Mouse (Mus musculus) spleen, postnatal 10 days (tissue): Measurements from ENCODE around the gene Fam173a.

Source experiments
- DNase-seq, 2 experiments: peaks; one replicate each; pipeline ENCODE4 v3.0.0; 2021 to 2022; ENCODE audit warnings: low spot score in 2 of 2

The Fam173a gene

GRCm38 (mm10) chr17:25801029-25801428 is 8.3 kb upstream of the Fam173a start:
- DNase-seq = peak; percentile 47 to 69

DNA sequence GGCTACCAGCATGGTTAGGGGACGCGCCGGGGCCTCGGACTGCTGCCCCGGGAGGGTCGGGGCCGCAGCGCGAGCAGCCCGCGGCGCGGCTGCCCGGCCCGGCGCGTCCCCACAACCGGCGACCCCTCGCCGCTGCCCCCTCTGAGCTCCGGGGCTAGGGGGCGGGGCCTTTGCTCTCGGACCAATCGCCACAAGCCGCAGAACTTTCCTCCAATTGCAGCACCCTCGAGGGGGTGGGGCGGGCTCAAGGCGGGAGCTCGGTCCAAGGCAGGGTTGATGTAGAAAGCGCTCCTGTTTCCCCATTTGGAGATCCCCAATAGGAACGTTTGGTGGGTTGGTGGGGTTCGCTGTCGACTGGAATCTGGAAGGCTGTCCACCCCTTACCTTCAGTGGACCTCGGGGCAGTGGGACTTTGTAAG is 4.3 kb upstream of the Fam173a start, which contains the start of gene Metrn:
Gene Metrn (minus strand): TSS at position 186 of the 419 bp plus-strand sequence.
- peak; percentile 78 to 93 for DNase-seq

GRCm38 (mm10) chr17:25796211-25796771 is 3.6 kb upstream of the Fam173a start:
- DNase-seq = peak; percentile 46

- DNase-seq = no peak
Observed at GRCm38 (mm10) chr17:25795609-25796092, 3.0 kb upstream of the Fam173a start, which contains the start of gene AC134908.4. TSS of gene AC134908.4 (minus strand) at chr17:25795659.

GRCm38 (mm10) chr17:25794998-25795397 is 2.3 kb upstream of the Fam173a start:
- DNase-seq = no peak

- no peak for DNase-seq
Observed at GRCm38 (mm10) chr17:25794197-25794596, 1.5 kb upstream of the Fam173a start.

DNA sequence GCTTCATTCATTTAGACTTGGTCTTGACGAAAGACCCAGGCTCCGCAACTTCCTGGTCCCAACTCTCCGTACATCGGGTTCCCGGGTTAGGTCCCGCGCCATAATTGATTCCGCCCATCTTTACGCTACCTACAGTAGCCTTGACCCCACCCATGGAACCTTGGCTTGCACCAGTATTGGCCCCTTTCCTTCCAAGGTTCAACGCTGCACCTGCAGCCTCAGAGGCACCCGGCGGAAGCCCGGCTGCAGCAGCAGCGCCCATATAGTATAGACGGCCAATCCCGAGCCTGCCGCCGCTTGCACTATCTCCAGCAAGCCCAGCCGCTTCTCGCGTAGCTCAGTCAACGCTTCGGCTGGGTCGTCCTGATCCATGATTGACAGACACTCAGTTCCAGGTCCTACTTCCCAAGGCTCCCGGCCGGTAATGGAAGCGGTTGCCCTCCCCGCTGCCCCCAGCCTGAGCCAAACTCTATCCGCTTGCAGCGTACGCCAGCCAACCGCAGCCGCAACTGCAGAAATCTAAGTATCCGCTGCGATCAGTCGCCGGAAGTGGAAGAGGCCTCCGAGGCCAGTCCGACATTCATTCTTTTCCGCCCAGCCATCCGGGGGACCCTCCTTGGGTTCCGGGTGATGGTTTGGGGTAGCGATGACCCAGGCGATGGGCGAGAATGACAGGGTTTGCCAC is 716 bp downstream of the Fam173a start:
- peak; percentile 89 to 90 for DNase-seq

DNA sequence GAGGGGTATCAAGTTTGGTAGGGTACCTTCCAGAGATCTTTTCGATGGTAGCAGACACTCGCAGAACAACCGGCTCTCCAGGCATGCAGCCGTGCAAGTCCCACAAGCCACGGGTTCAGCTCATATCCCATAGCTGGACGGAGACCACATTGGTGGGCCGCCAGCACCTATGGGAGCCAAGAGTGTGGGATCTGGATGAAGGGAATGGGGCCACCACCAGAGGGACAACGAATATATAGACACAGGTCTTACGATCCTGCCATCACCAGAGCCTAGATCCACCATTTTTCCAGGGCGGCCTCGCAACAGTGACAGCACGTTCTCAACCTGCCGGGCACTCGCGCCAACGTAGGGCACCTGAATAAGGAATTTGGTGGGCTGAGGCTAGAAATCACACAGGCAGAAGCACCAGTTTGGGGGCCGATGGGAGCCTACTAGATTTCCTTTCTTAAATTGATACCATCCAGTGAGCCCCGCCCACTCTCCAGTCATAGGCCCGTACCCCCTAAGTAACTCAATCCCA is 1.3 kb downstream of the Fam173a start:
- no peak for DNase-seq

- DNase-seq = no peak
Observed at GRCm38 (mm10) chr17:25786781-25787504, 5.8 kb downstream of the Fam173a start.

DNA sequence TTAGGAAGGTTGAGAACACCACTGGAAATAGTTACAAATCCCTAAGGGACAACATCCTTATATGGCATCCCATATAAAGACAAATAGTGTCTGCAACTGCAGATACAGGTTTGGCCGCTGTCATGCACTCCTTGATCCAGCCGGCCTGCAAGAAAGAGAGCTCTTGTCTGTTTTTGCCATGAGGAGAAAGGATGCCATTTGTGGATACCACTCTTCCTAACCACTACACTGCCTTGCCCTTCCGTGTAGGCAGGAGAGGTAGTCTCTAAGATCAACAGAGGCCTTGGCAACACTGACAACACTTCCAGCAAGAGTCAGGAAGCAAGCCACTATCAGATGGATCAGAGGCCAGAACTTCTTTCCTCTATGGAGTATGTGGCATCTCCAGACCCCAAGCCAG is 6.4 kb downstream of the Fam173a start, which contains the start of gene Ccdc78:
Gene Ccdc78 (plus strand): TSS at position 301 of the 400 bp plus-strand sequence.
- DNase-seq = no peak

- peak; percentile 92 to 97 for DNase-seq
Observed at GRCm38 (mm10) chr17:25785281-25785745, 7.4 kb downstream of the Fam173a start, which contains the start of gene Haghl. TSS of gene Haghl (minus strand) at chr17:25785673.

DNA sequence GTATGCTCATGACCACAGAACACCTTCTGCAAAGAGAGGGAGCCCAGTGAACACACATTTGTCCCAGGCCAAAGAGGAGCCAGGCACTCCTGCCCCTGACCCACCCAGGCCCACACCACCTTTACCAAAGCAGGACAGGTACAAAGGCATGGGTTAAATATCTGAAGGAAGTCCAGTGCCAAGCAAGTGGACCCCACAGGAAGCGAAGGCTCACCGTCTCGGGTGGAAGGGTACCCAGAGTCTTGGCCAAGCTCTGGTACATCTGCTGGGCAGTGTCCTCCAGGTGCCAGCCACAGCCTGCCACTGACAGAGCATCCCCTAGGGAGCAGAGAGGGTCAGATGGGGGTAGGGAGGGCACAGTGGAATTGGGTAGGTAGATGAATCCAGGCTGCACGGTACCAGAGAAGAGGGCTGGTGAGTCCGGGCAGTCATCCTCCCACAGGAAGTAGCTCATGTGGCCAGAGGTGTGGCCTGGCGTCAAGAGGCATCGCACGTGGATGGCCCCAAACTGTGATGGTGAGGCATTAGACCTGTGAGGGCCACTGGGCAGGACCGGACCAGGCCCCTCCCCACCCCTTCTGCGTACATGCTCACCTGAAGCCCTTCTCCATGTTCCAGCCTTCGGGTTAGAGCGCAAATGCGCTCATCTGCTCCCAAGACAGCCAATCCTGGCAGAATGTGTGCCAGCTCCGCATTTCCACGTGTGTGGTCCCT is 8.7 kb downstream of the Fam173a start:
- peak in 1 of 2 experiments; percentile 13 for DNase-seq

DNA sequence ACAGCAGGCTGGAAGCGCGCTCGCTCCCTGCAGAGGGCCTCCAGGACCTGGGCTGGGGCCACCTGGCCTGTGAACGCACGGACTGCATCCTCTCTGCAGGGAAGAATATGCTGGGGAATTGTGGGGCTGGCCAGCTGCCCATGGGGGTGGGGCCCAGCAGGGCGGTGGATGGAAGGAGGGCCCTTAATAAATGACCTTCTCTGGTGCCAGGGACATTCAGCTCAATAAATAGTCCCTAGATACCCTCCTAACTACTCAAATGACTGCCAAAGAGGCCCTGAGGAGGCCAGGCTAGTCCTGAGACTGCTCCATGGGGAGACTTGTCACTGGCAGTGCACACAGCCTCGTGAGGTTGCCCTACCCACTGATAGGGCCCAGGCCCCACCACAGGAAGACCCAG is 9.6 kb downstream of the Fam173a start:
- no peak for DNase-seq

DNA sequence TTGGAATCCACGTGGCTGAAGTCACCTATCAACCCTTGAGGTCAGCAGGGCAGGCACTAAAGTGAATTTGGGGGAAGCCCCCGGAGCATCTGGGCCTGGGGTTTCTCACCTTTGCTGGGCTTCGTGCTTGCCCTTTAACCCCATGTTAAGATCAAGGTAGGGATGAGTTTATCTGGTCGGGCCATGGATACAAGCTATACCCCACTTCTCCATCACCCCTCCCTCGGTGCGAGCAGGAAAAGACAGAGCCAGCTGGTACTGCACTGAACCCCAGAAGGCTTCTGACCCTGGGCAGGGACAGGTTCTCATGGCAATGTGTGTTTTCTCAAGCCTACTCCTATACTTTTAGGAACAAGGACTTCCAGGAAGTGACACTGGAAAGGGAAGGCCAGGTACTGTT is 11.4 kb downstream of the Fam173a start:
- no peak for DNase-seq

DNA sequence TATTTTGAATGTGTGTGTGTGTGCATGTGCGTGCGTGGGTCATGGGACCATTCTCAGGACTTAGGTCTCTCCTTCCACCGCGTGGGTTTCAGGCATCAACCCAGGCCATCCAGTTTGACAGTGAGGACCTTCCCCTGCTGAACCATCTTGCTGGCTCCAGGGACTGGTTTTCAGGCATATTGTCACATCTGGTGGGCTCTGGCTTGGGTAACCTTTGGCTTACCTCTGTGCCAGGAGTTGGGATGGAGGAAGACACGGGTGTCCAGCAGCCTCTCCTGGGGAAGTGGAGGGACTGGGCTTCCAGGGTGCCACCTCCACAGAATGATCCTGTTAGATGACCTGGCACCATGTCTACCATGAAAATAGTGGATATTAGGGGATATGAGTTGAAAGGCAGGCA is 14.8 kb downstream of the Fam173a start:
- DNase-seq = no peak

GRCm38 (mm10) chr17:25775318-25776062 is 17.2 kb downstream of the Fam173a start:
- DNase-seq = no peak

- peak; percentile 98 for DNase-seq
Observed at GRCm38 (mm10) chr17:25773549-25774120, 19.1 kb downstream of the Fam173a start, which contains the start of gene Narfl. TSS of gene Narfl (plus strand) at chr17:25773776.

DNA sequence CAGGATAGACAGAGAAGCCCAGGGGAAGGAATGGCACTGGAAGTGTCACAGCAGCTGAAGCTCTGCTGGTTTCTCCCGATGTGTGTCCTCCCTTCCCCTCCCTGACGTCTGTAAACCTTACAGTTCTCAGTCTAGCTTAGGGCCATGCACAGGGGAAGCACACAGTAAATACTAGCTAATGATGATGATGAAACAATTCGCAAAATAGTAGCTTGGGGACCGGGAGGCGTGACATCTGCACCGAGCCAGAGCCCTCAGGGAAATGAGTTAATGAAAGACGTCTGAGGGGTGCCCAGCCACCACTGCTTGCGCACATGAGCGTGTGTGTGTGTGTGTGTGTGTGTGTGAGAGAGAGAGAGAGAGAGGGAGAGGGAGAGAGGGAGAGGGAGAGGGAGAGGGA is 23.4 kb downstream of the Fam173a start:
- no peak for DNase-seq

- no peak for DNase-seq
Observed at GRCm38 (mm10) chr17:25765886-25766285, 26.8 kb downstream of the Fam173a start.

- DNase-seq = no peak
Observed at GRCm38 (mm10) chr17:25762591-25762990, 30.1 kb downstream of the Fam173a start.
